Mouse (Mus musculus): Measurements from ENCODE around the gene Ephb2. TPM values are rescaled to one million over a fixed set of nuclear protein-coding genes. Genes with fewer than 3 reads are reported as not detected.

The Ephb2 gene
- polyA plus RNA-seq, 1 experiment from 2014 or later: 0.08 TPM

- no peaks in the 10 kb centered on the region for H3K4me1 ChIP-seq (ENCODE audit: insufficient read depth)
- TF ChIP-seq CTCF (IDR thresholded peaks at IDR 0.05; ENCODE audit: low read depth): no peak
- TF ChIP-seq EP300 (IDR thresholded peaks at IDR 0.05; ENCODE audit: low read depth): no peak
- no peak overlapping the region for H3K27ac ChIP-seq (ENCODE audit: low read depth)
- H3K9ac ChIP-seq (replicated peaks): no peak overlapping the region
- no peak overlapping the region for H3K4me3 ChIP-seq (ENCODE audit: low read depth, low read length)
- whole genome bisulfite sequencing (ENCODE audit: insufficient replicate concordance): 82% methylated on average over 5 of the region's 5 CpGs
- H3K27me3 ChIP-seq (ENCODE audit: insufficient read depth, low read length): no peaks in the 10 kb centered on the region
- no peaks in the 10 kb centered on the region for H3K36me3 ChIP-seq (replicated peaks; ENCODE audit: insufficient read depth, low read length)
- DNase-seq (no peak), ATAC-seq (no peak)
- no peak overlapping the region for H3K4me2 ChIP-seq (ENCODE audit: low read depth, low read length)
- H3K9me3 ChIP-seq (ENCODE audit: low read length): no peaks in the 10 kb centered on the region
Measured at GRCm38 (mm10) chr4:136740963-136741362, 94.8 kb downstream of the Ephb2 start.

- TF ChIP-seq EP300 (IDR thresholded peaks at IDR 0.05; ENCODE audit: low read depth) (no peak), CTCF (IDR thresholded peaks at IDR 0.05; ENCODE audit: low read depth) (no peak)
- no peaks in the 10 kb centered on the region for H3K36me3 ChIP-seq (replicated peaks; ENCODE audit: insufficient read depth, low read length)
- H3K4me2 ChIP-seq (ENCODE audit: low read depth, low read length): no peak overlapping the region
- H3K9ac ChIP-seq (replicated peaks): no peak overlapping the region
- WGBS (ENCODE audit: insufficient replicate concordance): 21% methylated on average over 11 of the region's 11 CpGs
- ATAC-seq: no peak
- H3K27me3 ChIP-seq (ENCODE audit: insufficient read depth, low read length): no peaks in the 10 kb centered on the region
- no peaks in the 10 kb centered on the region for H3K9me3 ChIP-seq (ENCODE audit: low read length)
- H3K4me1 ChIP-seq (ENCODE audit: insufficient read depth): no peaks in the 10 kb centered on the region
- no peak for DNase-seq
- H3K27ac ChIP-seq (ENCODE audit: low read depth): no peak overlapping the region
- no peak overlapping the region for H3K4me3 ChIP-seq (ENCODE audit: low read depth, low read length)
Measured at GRCm38 (mm10) chr4:136739189-136739588, 96.6 kb downstream of the Ephb2 start.

- no peak for DNase-seq
- no peaks in the 10 kb centered on the region for H3K4me1 ChIP-seq (ENCODE audit: insufficient read depth)
- WGBS (ENCODE audit: insufficient replicate concordance): 73% methylated on average over 3 of the region's 3 CpGs
Measured at GRCm38 (mm10) chr4:136738291-136738690, 97.5 kb downstream of the Ephb2 start.

DNA sequence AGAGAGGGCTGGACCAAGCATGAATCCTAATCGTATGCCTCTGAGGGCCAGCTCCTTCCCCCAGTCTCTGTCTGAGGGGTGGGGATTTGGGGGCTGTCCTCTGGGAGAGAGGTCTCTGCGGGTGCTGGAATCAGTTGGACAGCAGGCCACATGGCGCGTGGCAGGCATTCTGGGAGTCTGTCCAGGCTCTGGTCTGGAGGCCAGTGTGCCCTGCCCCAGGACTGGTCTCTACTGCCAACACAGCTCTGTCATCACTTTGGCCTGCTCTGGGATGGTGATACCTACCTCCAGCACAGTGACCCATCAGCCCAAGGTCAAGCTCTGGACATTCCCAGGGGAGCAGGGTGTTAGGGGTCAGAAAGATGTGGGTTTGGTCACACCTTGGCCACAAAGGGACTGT lies 99.9 kb downstream of the Ephb2 start:
- Histone ChIP-seq H3K4me3 (ENCODE audit: low read depth, low read length) (no peak overlapping the region), H3K36me3 (replicated peaks; ENCODE audit: insufficient read depth, low read length) (no peaks in the 10 kb centered on the region), H3K27ac (ENCODE audit: low read depth) (no peak overlapping the region), H3K4me1 (ENCODE audit: insufficient read depth) (no peaks in the 10 kb centered on the region), H3K27me3 (ENCODE audit: insufficient read depth, low read length) (no peaks in the 10 kb centered on the region), H3K9me3 (ENCODE audit: low read length) (no peaks in the 10 kb centered on the region), H3K9ac (replicated peaks) (no peak overlapping the region), H3K4me2 (ENCODE audit: low read depth, low read length) (no peak overlapping the region)
- no peak for DNase-seq
- WGBS (ENCODE audit: insufficient replicate concordance): 78% methylated on average over 4 of the region's 4 CpGs
- TF ChIP-seq CTCF (IDR thresholded peaks at IDR 0.05; ENCODE audit: low read depth) (no peak), EP300 (IDR thresholded peaks at IDR 0.05; ENCODE audit: low read depth) (no peak)
- ATAC-seq: no peak

More at GRCm38 (mm10) chr4:136738291-136738690, 97.5 kb downstream of the Ephb2 start:
- H3K9ac ChIP-seq (replicated peaks): no peak overlapping the region
- H3K4me3 ChIP-seq (ENCODE audit: low read depth, low read length): no peak overlapping the region
- ATAC-seq: no peak
- TF ChIP-seq EP300 (IDR thresholded peaks at IDR 0.05; ENCODE audit: low read depth): no peak
- no peak for TF ChIP-seq CTCF (IDR thresholded peaks at IDR 0.05; ENCODE audit: low read depth)
- no peaks in the 10 kb centered on the region for H3K36me3 ChIP-seq (replicated peaks; ENCODE audit: insufficient read depth, low read length)
- H3K9me3 ChIP-seq (ENCODE audit: low read length): no peaks in the 10 kb centered on the region
- no peak overlapping the region for H3K4me2 ChIP-seq (ENCODE audit: low read depth, low read length)
- no peak overlapping the region for H3K27ac ChIP-seq (ENCODE audit: low read depth)
- no peaks in the 10 kb centered on the region for H3K27me3 ChIP-seq (ENCODE audit: insufficient read depth, low read length)

- H3K4me1 ChIP-seq (ENCODE audit: insufficient read depth): no peaks in the 10 kb centered on the region
- DNase-seq (no peak), ATAC-seq (no peak)
- H3K36me3 ChIP-seq (replicated peaks; ENCODE audit: insufficient read depth, low read length): no peaks in the 10 kb centered on the region
- H3K9me3 ChIP-seq (ENCODE audit: low read length): no peaks in the 10 kb centered on the region
- no peak overlapping the region for H3K4me2 ChIP-seq (ENCODE audit: low read depth, low read length)
- H3K4me3 ChIP-seq (ENCODE audit: low read depth, low read length): no peak overlapping the region
- H3K9ac ChIP-seq (replicated peaks): no peak overlapping the region
- no peaks in the 10 kb centered on the region for H3K27me3 ChIP-seq (ENCODE audit: insufficient read depth, low read length)
- TF ChIP-seq CTCF (IDR thresholded peaks at IDR 0.05; ENCODE audit: low read depth) (no peak), EP300 (IDR thresholded peaks at IDR 0.05; ENCODE audit: low read depth) (no peak)
- WGBS (ENCODE audit: insufficient replicate concordance): 75% methylated on average over 15 of the region's 15 CpGs
- H3K27ac ChIP-seq (ENCODE audit: low read depth): no peak overlapping the region
Measured at GRCm38 (mm10) chr4:136734210-136734803, 101.5 kb downstream of the Ephb2 start.

GRCm38 (mm10) chr4:136733217-136733865 lies 102.4 kb downstream of the Ephb2 start:
- Histone ChIP-seq H3K27me3 (ENCODE audit: insufficient read depth, low read length) (no peaks in the 10 kb centered on the region), H3K36me3 (replicated peaks; ENCODE audit: insufficient read depth, low read length) (no peaks in the 10 kb centered on the region), H3K4me2 (ENCODE audit: low read depth, low read length) (no peak overlapping the region), H3K9me3 (ENCODE audit: low read length) (no peaks in the 10 kb centered on the region), H3K4me3 (ENCODE audit: low read depth, low read length) (no peak overlapping the region), H3K4me1 (ENCODE audit: insufficient read depth) (no peaks in the 10 kb centered on the region), H3K27ac (ENCODE audit: low read depth) (no peak overlapping the region), H3K9ac (replicated peaks) (no peak overlapping the region)
- TF ChIP-seq EP300 (IDR thresholded peaks at IDR 0.05; ENCODE audit: low read depth): no peak
- no peak for TF ChIP-seq CTCF (IDR thresholded peaks at IDR 0.05; ENCODE audit: low read depth)
- no peak for DNase-seq
- 21% methylated on average over 11 of the region's 11 CpGs for WGBS (ENCODE audit: insufficient replicate concordance)
- no peak for ATAC-seq
